ENCODE assay signal across 16 mouse cellular contexts in the genomic region with DNA sequence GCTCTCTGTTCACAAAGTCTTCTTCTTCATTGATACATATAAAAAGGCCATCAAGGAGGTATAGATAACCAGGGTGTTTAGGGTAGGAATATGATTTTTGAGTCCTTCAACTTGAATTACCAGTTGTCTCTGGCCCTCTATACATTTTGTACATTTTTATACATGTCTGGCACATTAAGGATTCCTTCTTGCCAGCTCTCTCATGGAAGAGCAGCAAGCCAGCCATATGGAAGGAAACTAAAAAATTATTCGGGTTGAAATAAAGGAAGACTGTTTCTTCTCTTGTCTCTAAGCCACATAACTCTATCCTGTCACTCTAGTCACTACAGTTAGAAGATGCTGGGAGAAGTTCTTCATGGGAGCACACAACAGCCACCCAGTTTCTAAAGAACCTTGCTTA.
"Had no signal": no experiment of that assay in that cellular context is flagged by ENCODE, and none has a peak within 500 bp of the region (broad histone marks: within the 10 kb centered on the region; RNA-seq: fewer than 3 reads in every experiment).

No protein-coding gene starts in this region.

- H3K27ac ChIP-seq: midbrain, embryonic 10.5 days; midbrain, embryonic 12.5 days; neural tube, embryonic 13.5 days; neural tube, embryonic 15.5 days; stomach, embryonic 15.5 days; stomach, postnatal 0 days had no signal

- H3K4me3 ChIP-seq: midbrain, embryonic 10.5 days; midbrain, embryonic 12.5 days; myocyte; neural tube, embryonic 13.5 days; neural tube, embryonic 15.5 days; stomach, embryonic 15.5 days had no signal

- H3K36me3 ChIP-seq: midbrain, embryonic 10.5 days; midbrain, embryonic 12.5 days; neural tube, embryonic 13.5 days; neural tube, embryonic 15.5 days; stomach, embryonic 15.5 days had no signal

- DNase-seq: lung, adult 18-20 months; lung, embryonic 14.5 days; lung, postnatal 4 days; midbrain, embryonic 14.5 days; right cerebral cortex, postnatal 14 days; thymus, adult 2 months; thymus, postnatal 14 days; thymus, postnatal 36 days had no signal

- ATAC-seq: midbrain, embryonic 16.5 days had no signal

- H3K27me3 ChIP-seq: midbrain, embryonic 12.5 days; neural tube, embryonic 13.5 days; neural tube, embryonic 15.5 days; stomach, embryonic 15.5 days had no signal

- H3K9ac ChIP-seq: lung, embryonic 14.5 days; midbrain, embryonic 12.5 days; neural tube, embryonic 13.5 days; neural tube, embryonic 15.5 days; stomach, embryonic 15.5 days had no signal

- H3K9me3 ChIP-seq: midbrain, embryonic 10.5 days; midbrain, embryonic 12.5 days; neural tube, embryonic 13.5 days; neural tube, embryonic 15.5 days; stomach, embryonic 15.5 days had no signal

- H3K4me1 ChIP-seq: midbrain, embryonic 10.5 days; midbrain, embryonic 12.5 days; neural tube, embryonic 13.5 days; neural tube, embryonic 15.5 days; stomach, embryonic 15.5 days had no signal

- H3K4me2 ChIP-seq: lung, embryonic 14.5 days; midbrain, embryonic 12.5 days; neural tube, embryonic 13.5 days; neural tube, embryonic 15.5 days; stomach, embryonic 15.5 days had no signal
